Mouse (Mus musculus): ENCODE results near the gene Phf7. TPM values are rescaled to one million over a fixed set of nuclear protein-coding genes. Genes with fewer than 3 reads are reported as not detected.

Gene Phf7
- total RNA-seq (2014; fragmentation: Nextera tagmentation) (10.2 and 23.0 TPM in 2 replicates), total RNA-seq (2017) (9.8 and 15.7 TPM in 2 replicates)

DNA sequence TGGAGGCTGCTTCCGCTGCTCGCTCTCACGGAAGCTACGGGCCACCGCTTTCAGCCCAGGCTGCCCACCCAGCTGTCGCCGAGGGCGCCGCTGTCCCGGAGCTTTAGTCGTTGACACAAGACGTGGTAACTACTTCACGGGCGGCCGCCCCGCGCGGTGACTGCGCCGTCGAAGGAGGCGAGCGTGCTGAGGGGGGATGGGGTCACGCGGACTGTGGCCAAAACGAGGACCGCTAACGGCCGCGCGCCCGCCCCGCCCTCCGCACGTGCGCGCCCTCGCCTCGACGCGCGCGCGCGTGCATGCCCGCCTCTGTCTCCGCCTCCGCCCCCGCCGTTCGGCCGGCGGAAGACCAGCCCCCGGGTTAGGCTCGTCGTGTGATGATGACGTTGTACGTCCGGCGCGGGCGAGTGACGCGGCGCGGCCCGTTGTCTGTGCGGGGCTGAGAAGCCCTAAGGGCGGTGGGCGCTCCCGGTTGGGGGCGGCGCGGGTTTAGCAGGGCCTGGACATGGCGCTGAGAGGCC is at the start of gene Phf7, which contains the start of gene Bap1:
Gene Phf7 (minus strand): TSS at position 234 of the 521 bp plus-strand sequence.
Gene Bap1 (plus strand): TSS at position 367 of the 521 bp plus-strand sequence.
- ATAC-seq (replicated peaks; ENCODE audit: low FRiP score, low TSS enrichment, poor library complexity, severe bottlenecking), result peak; percentile 79

GRCm38 (mm10) chr14:31285728-31286127 is 34.6 kb upstream of the Phf7 start:
- no peak for ATAC-seq (replicated peaks; ENCODE audit: low FRiP score, low TSS enrichment, poor library complexity, severe bottlenecking)

DNA sequence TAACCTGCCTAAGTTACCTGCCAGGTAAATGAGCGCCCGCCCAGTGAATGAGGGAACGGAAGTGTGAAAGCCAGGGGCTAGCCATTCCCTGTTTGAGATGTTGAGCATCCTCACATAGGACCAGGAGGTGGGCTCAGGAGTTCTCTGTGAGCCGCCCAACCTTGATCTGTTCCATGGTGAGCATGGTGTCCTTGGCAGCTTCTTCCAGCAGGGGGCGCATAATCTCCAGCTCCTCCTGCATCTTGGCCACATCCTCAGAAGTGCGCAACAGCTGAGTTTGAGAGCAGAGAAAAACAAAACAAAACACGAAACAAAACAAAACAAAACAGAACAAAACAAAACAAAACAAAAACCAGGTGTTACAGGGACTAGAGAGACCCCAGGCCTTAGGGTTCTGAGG is 21.0 kb upstream of the Phf7 start:
- ATAC-seq (replicated peaks; ENCODE audit: low FRiP score, low TSS enrichment, poor library complexity, severe bottlenecking), result peak; percentile 66; the same call in 1 of the 2 replicates

DNA sequence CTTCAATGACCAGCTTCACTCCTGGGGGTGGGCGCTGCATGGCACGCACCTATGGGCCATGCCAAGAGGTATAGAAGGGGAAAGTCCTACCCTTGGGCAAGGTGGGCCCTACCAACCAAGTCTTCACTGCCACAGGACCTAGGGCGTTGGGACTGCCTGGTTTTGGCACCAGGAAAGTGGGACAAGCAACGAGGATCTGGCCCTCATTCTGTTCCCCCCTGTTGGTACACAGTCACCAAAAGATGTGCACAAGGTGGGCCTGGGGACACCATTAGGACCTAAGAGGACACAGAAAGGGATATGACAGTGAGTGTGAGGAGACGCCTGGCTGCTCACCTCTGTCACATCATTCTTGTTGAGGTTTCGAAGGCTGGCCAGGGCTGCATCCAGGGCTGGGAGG is 20.0 kb upstream of the Phf7 start:
- ATAC-seq (replicated peaks; ENCODE audit: low FRiP score, low TSS enrichment, poor library complexity, severe bottlenecking), result no peak

- peak; percentile 53 for ATAC-seq (replicated peaks; ENCODE audit: low FRiP score, low TSS enrichment, poor library complexity, severe bottlenecking)
These were observed 18.5 kb upstream of the Phf7 start for GRCm38 (mm10) chr14:31269456-31270100.

- no peak for ATAC-seq (replicated peaks; ENCODE audit: low FRiP score, low TSS enrichment, poor library complexity, severe bottlenecking)
These were observed 17.3 kb upstream of the Phf7 start for GRCm38 (mm10) chr14:31268301-31269001.

GRCm38 (mm10) chr14:31267649-31268048 is 16.5 kb upstream of the Phf7 start:
- no peak for ATAC-seq (replicated peaks; ENCODE audit: low FRiP score, low TSS enrichment, poor library complexity, severe bottlenecking)

DNA sequence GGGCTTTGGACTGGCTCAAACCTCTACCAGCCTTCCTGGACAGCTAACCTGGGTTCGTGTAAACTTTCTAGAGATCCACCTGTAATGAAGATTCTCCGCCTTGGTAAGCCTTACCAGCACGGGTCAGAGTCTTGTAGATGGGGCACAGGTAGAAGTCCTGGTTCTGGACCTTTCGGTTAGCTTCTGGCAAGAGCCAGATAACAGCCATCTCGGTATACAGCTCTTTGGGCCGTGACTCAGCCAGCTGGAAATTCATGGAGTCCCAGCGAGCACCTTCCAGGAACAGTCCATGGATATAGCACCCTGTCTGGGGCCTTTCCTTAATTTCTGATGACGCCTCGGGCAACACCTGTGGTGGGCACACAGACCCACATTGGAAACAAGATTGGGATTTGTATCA is 9.8 kb upstream of the Phf7 start:
- ATAC-seq (replicated peaks; ENCODE audit: low FRiP score, low TSS enrichment, poor library complexity, severe bottlenecking), result no peak

DNA sequence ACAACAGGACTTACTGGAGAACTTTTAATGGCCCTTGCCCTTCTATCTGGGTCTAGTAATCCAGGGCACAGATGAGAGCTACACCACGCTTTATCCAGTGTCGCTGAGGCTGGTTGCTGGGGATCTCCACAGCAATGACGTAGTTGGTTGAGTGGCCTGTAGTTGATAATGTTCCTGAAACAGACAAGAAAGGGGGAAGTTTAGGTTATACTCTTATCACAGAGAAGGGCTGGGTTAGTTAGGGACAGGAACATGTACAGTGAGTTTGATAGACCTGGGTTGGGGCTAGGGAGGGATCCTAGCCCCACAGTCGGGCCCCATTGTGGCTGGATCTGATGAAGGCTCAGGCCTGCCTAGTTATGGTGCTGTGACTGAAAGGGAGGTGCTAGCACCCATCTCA is 9.3 kb upstream of the Phf7 start:
- peak; percentile 92 for ATAC-seq (replicated peaks; ENCODE audit: low FRiP score, low TSS enrichment, poor library complexity, severe bottlenecking)

- ATAC-seq (replicated peaks; ENCODE audit: low FRiP score, low TSS enrichment, poor library complexity, severe bottlenecking), result no peak
These were observed 7.4 kb upstream of the Phf7 start for GRCm38 (mm10) chr14:31258476-31259050.

GRCm38 (mm10) chr14:31252091-31252490 is 974 bp upstream of the Phf7 start:
- no peak for ATAC-seq (replicated peaks; ENCODE audit: low FRiP score, low TSS enrichment, poor library complexity, severe bottlenecking)

- peak; percentile 32 for ATAC-seq (replicated peaks; ENCODE audit: low FRiP score, low TSS enrichment, poor library complexity, severe bottlenecking)
These were observed 509 bp upstream of the Phf7 start for GRCm38 (mm10) chr14:31251626-31252025.

- ATAC-seq (replicated peaks; ENCODE audit: low FRiP score, low TSS enrichment, poor library complexity, severe bottlenecking), result peak; percentile 19; the same call in 1 of the 2 replicates
These were observed 664 bp downstream of the Phf7 start for GRCm38 (mm10) chr14:31250222-31251083.

DNA sequence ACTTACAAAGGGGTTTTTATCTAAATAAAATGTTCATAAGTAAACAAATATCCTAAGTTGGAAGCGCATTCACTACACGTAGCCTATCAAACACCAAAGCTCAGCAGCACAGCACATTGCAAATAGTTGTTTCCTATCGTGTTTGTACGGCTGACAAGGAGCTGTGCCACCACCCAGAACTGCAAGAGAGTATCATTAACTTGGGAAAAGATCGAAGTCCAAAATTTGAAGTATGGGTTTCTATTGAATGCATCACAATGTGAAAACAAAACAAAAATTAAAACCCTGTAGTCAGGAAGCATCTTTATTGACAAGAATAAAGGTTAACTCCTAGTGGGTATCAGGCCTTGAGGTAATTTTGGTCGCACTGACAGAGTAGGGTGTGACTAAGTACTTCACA is 2.7 kb downstream of the Phf7 start:
- no peak for ATAC-seq (replicated peaks; ENCODE audit: low FRiP score, low TSS enrichment, poor library complexity, severe bottlenecking)

- no peak for ATAC-seq (replicated peaks; ENCODE audit: low FRiP score, low TSS enrichment, poor library complexity, severe bottlenecking)
These were observed 5.2 kb downstream of the Phf7 start for GRCm38 (mm10) chr14:31245946-31246345.

- ATAC-seq (replicated peaks; ENCODE audit: low FRiP score, low TSS enrichment, poor library complexity, severe bottlenecking), result no peak
These were observed 6.3 kb downstream of the Phf7 start for GRCm38 (mm10) chr14:31244777-31245176.

GRCm38 (mm10) chr14:31240528-31240927 is 10.6 kb downstream of the Phf7 start:
- ATAC-seq (replicated peaks; ENCODE audit: low FRiP score, low TSS enrichment, poor library complexity, severe bottlenecking), result no peak

GRCm38 (mm10) chr14:31237101-31237882 is 13.8 kb downstream of the Phf7 start:
- ATAC-seq (replicated peaks; ENCODE audit: low FRiP score, low TSS enrichment, poor library complexity, severe bottlenecking), result no peak
